Mouse (Mus musculus): ENCODE data around the gene Ppp1r14c.

Ppp1r14c gene

GRCm38 (mm10) chr10:3366036-3366869 lies at the start of gene Ppp1r14c:
Gene Ppp1r14c, plus strand, starts transcription at chr10:3366057.
- DNase-seq (ENCODE audit: low spot score) = no peak

- no peak for DNase-seq (ENCODE audit: low spot score)
Observed at GRCm38 (mm10) chr10:3321406-3321805, 44.5 kb upstream of the Ppp1r14c start.

- DNase-seq (ENCODE audit: low spot score) = no peak
Observed at GRCm38 (mm10) chr10:3325447-3325846, 40.4 kb upstream of the Ppp1r14c start.

- DNase-seq (ENCODE audit: low spot score) = peak; percentile 6
Observed at GRCm38 (mm10) chr10:3332880-3333279, 33.0 kb upstream of the Ppp1r14c start.

- DNase-seq (ENCODE audit: low spot score) = no peak
Observed at GRCm38 (mm10) chr10:3334570-3334969, 31.3 kb upstream of the Ppp1r14c start.

- DNase-seq (ENCODE audit: low spot score) = no peak
Observed at GRCm38 (mm10) chr10:3336729-3337329, 29.0 kb upstream of the Ppp1r14c start.

- no peak for DNase-seq (ENCODE audit: low spot score)
Observed at GRCm38 (mm10) chr10:3337330-3337901, 28.4 kb upstream of the Ppp1r14c start.

- no peak for DNase-seq (ENCODE audit: low spot score)
Observed at GRCm38 (mm10) chr10:3345706-3346105, 20.2 kb upstream of the Ppp1r14c start.

GRCm38 (mm10) chr10:3359531-3359930 lies 6.3 kb upstream of the Ppp1r14c start:
- DNase-seq (ENCODE audit: low spot score) = no peak

GRCm38 (mm10) chr10:3365671-3366035 lies 204 bp upstream of the Ppp1r14c start:
- no peak for DNase-seq (ENCODE audit: low spot score)

- DNase-seq (ENCODE audit: low spot score) = no peak
Observed at GRCm38 (mm10) chr10:3366870-3367431, 1.1 kb downstream of the Ppp1r14c start.

- DNase-seq (ENCODE audit: low spot score) = no peak
Observed at GRCm38 (mm10) chr10:3367440-3367839, 1.6 kb downstream of the Ppp1r14c start.

- DNase-seq (ENCODE audit: low spot score) = no peak
Observed at GRCm38 (mm10) chr10:3383176-3383575, 17.3 kb downstream of the Ppp1r14c start.

- no peak for DNase-seq (ENCODE audit: low spot score)
Observed at GRCm38 (mm10) chr10:3392251-3392650, 26.4 kb downstream of the Ppp1r14c start.

GRCm38 (mm10) chr10:3393548-3393947 lies 27.7 kb downstream of the Ppp1r14c start:
- DNase-seq (ENCODE audit: low spot score) = no peak

GRCm38 (mm10) chr10:3394193-3394592 lies 28.3 kb downstream of the Ppp1r14c start:
- no peak for DNase-seq (ENCODE audit: low spot score)

GRCm38 (mm10) chr10:3394671-3395288 lies 28.9 kb downstream of the Ppp1r14c start:
- DNase-seq (ENCODE audit: low spot score) = no peak

GRCm38 (mm10) chr10:3395341-3395931 lies 29.6 kb downstream of the Ppp1r14c start:
- DNase-seq (ENCODE audit: low spot score) = no peak

- no peak for DNase-seq (ENCODE audit: low spot score)
Observed at GRCm38 (mm10) chr10:3396008-3396795, 30.3 kb downstream of the Ppp1r14c start.

GRCm38 (mm10) chr10:3397406-3397805 lies 31.5 kb downstream of the Ppp1r14c start:
- DNase-seq (ENCODE audit: low spot score) = no peak

GRCm38 (mm10) chr10:3398051-3398450 lies 32.2 kb downstream of the Ppp1r14c start:
- no peak for DNase-seq (ENCODE audit: low spot score)
